Mouse (Mus musculus) CH12.LX (cell line): ENCODE measurements around the gene Camkk2. TPM values are rescaled to one million over a fixed set of nuclear protein-coding genes. Genes with fewer than 3 reads are reported as not detected.

Experiments used
- DNase-seq: peaks from one replicate; pipeline ENCODE4 v3.0.0-alpha.2; 2013; ENCODE audit errors: extremely low read depth
- H3K27ac ChIP-seq: 2 replicates; pipeline ENCODE4 v1.5.1; 2012; ENCODE audit warnings: low read depth, mild to moderate bottlenecking, control low read depth, moderate library complexity; ENCODE audit not compliant: insufficient read depth
- H3K27me3 ChIP-seq: replicated peaks from 2 replicates; pipeline ENCODE3; 2012; ENCODE audit warnings: inconsistent platforms
- H3K36me3 ChIP-seq, 2 experiments: replicated peaks in 1 of 2; 2 replicates each; pipeline versions ENCODE3 to v1.6.1; 2012; ENCODE audit warnings: inconsistent platforms in 1 of 2, low read length in 1 of 2, mild to moderate bottlenecking in 1 of 2, mixed read lengths in 1 of 2, moderate library complexity in 1 of 2; ENCODE audit not compliant: control insufficient read depth in 1 of 2, insufficient read depth in 1 of 2
- H3K4me1 ChIP-seq, 2 experiments: 2 replicates each; pipeline ENCODE4 v1.6.1; 2012; ENCODE audit warnings: inconsistent platforms in 1 of 2, moderate library complexity in 1 of 2; ENCODE audit not compliant: insufficient read depth in 2 of 2, control insufficient read depth in 1 of 2
- H3K4me2 ChIP-seq: 2 replicates; pipeline ENCODE4 v1.6.1; 2012; ENCODE audit warnings: low read depth, mild to moderate bottlenecking, control low read depth; ENCODE audit not compliant: poor library complexity, insufficient read depth, severe bottlenecking
- H3K4me3 ChIP-seq, 3 experiments: fragments of 150-350 bp in 1 of 3; sonication (generic) in 1 of 3; replicated peaks in 1 of 3; 2 replicates each; pipeline versions ENCODE3 to v1.5.1; 2011 to 2012; ENCODE audit warnings: low read depth in 2 of 3, low read length in 2 of 3, mild to moderate bottlenecking in 2 of 3, moderate library complexity in 2 of 3, control low read depth in 1 of 3, improper control_type of control experiment in 1 of 3, inconsistent platforms in 1 of 3, mixed read lengths in 1 of 3; ENCODE audit not compliant: poor library complexity in 1 of 3
- H3K79me2 ChIP-seq: replicated peaks from 2 replicates; pipeline ENCODE4 v1.6.1; 2012; ENCODE audit warnings: mild to moderate bottlenecking, moderate library complexity; ENCODE audit not compliant: control insufficient read depth, poor library complexity, insufficient read depth, severe bottlenecking; ENCODE audit errors: extremely low read depth
- H3K9ac ChIP-seq: 2 replicates; pipeline ENCODE4 v1.6.1; 2012; ENCODE audit warnings: low read depth, mild to moderate bottlenecking, control low read depth, moderate library complexity; ENCODE audit not compliant: insufficient read depth
- H3K9me3 ChIP-seq: replicated peaks from 2 replicates; pipeline ENCODE3; 2012; ENCODE audit warnings: low read length, inconsistent platforms, mixed read lengths
- CHD1 ChIP-seq: IDR thresholded peaks from 2 replicates; pipeline ENCODE4 v1.6.1; 2012; ENCODE audit warnings: low read depth, low read length, improper control_type of control experiment, inconsistent platforms
- ELF1 ChIP-seq: IDR thresholded peaks from 2 replicates; pipeline ENCODE4 v1.6.1; 2014; ENCODE audit warnings: low read depth, mild to moderate bottlenecking, inconsistent platforms, low read length, improper control_type of control experiment
- IRF4 ChIP-seq: IDR thresholded peaks from 2 replicates; pipeline ENCODE4 v1.6.1; 2014; ENCODE audit warnings: low read depth, mild to moderate bottlenecking, inconsistent platforms, low read length, improper control_type of control experiment
- KAT2A ChIP-seq: IDR thresholded peaks from 2 replicates; pipeline ENCODE4 v1.6.1; 2012; ENCODE audit warnings: low read length, improper control_type of control experiment, inconsistent platforms; ENCODE audit not compliant: insufficient replicate concordance
- MXI1 ChIP-seq: IDR thresholded peaks from 2 replicates; pipeline ENCODE4 v1.6.1; 2011; ENCODE audit warnings: mild to moderate bottlenecking, low read depth, low read length, improper control_type of control experiment
- POLR2A ChIP-seq: IDR thresholded peaks from 2 replicates; pipeline ENCODE4 v1.6.1; 2011; ENCODE audit warnings: low read depth, mild to moderate bottlenecking, improper control_type of control experiment, low read length
- RAD21 ChIP-seq: IDR thresholded peaks from 2 replicates; pipeline ENCODE4 v1.6.1; 2011; ENCODE audit warnings: low read depth, mild to moderate bottlenecking, low read length, improper control_type of control experiment, moderate library complexity
- RCOR1 ChIP-seq: conservative IDR thresholded peaks from 2 replicates; pipeline ENCODE4 v1.6.1; 2012; ENCODE audit warnings: low read depth, mild to moderate bottlenecking, inconsistent platforms, low read length, improper control_type of control experiment
- TBP ChIP-seq: conservative IDR thresholded peaks from 2 replicates; pipeline ENCODE4 v1.6.1; 2011; ENCODE audit warnings: low read depth, low read length, improper control_type of control experiment
- USF1 ChIP-seq: IDR thresholded peaks from 2 replicates; pipeline ENCODE4 v1.6.1; 2014; ENCODE audit warnings: low read depth, mild to moderate bottlenecking, inconsistent platforms, low read length, improper control_type of control experiment
- ZC3H11A ChIP-seq: IDR thresholded peaks from 2 replicates; pipeline ENCODE4 v1.6.1; 2012; ENCODE audit warnings: low read depth, mild to moderate bottlenecking, inconsistent platforms, low read length, improper control_type of control experiment
- ZMIZ1 ChIP-seq: IDR thresholded peaks from 2 replicates; pipeline ENCODE4 v1.6.1; 2012; ENCODE audit warnings: low read depth, mild to moderate bottlenecking, inconsistent platforms, low read length, improper control_type of control experiment
- dilution Hi-C: fragments of 300-500 bp; cut with MboI; formaldehyde crosslinking; loops from 2 replicates; pipeline ENCODE4 v1.14.3; 2020; ENCODE audit warnings: low sequenced_read_pairs; ENCODE audit not compliant: extremely low pct_unique_long_range_greater_than_20kb, extremely low pct_ligation_motif_present
- in situ Hi-C: fragments of 300-500 bp; cut with MboI; formaldehyde crosslinking; loops from 3 replicates; pipeline ENCODE4 v1.14.3; 2019; ENCODE audit warnings: low sequenced_read_pairs, low pct_ligation_motif_present, low pct_unique_long_range_greater_than_20kb, mixed read lengths
- polyA plus RNA-seq: library from polyadenylated mRNA; unstranded; fragments of >175 nt; gene quantifications from 2 replicates; pipeline ENCODE4 v1.2.1, GENCODE M21; 2012; ENCODE audit warnings: low read depth; ENCODE audit not compliant: insufficient read length
- total RNA-seq, 2 experiments: library from RNA; depleted of rRNA; stranded (reverse); fragments of 300-350 nt in 1 of 2; fragments of >200 nt in 1 of 2; gene quantifications; 2 replicates each; pipeline ENCODE4 v1.2.3; 2012 to 2014

Camkk2 gene
- total and polyA plus RNA-seq, 3 experiments = 8.6 to 12.7 (median 12.3) TPM

- Histone ChIP-seq H3K9ac (no peak overlapping the region), H3K27me3 (no peaks in the 10 kb centered on the region), H3K4me1 (peaks cover 0 to 17% of the 10 kb centered on the region in 2 experiments; a peak in 2 of 4 replicates), H3K9me3 (no peaks in the 10 kb centered on the region), H3K79me2 (no peaks in the 10 kb centered on the region), H3K4me3 (no peak overlapping the region), H3K27ac (no peak overlapping the region), H3K36me3 (peaks cover 0 to 14% of the 10 kb centered on the region in 2 experiments), H3K4me2 (no peak overlapping the region)
- dilution Hi-C loops = no loop called here
- in situ Hi-C loops = no loop called here
- no peak for DNase-seq
- TF ChIP-seq CHD1 (no peak), ZMIZ1 (no peak), ZC3H11A (no peak), IRF4 (no peak)
Measured at GRCm38 (mm10) chr5:122777322-122777721, 1.9 kb downstream of the Camkk2 start.

GRCm38 (mm10) chr5:122775646-122776286 is 3.4 kb downstream of the Camkk2 start:
- dilution Hi-C loops (no loop called here), in situ Hi-C loops (no loop called here)
- H3K4me3 ChIP-seq = no peak overlapping the region
- no peaks in the 10 kb centered on the region for H3K27me3 ChIP-seq
- no peaks in the 10 kb centered on the region for H3K79me2 ChIP-seq
- peaks cover 0 to 17% of the 10 kb centered on the region in 2 experiments for H3K36me3 ChIP-seq
- no peak overlapping the region for H3K9ac ChIP-seq
- H3K4me1 ChIP-seq = peaks cover 0 to 17% of the 10 kb centered on the region in 2 experiments; a peak in 2 of 4 replicates
- no peak for DNase-seq
- H3K27ac ChIP-seq = no peak overlapping the region
- no peaks in the 10 kb centered on the region for H3K9me3 ChIP-seq
- H3K4me2 ChIP-seq = no peak overlapping the region
- TF ChIP-seq POLR2A (no peak), MXI1 (no peak), RAD21 (no peak), ELF1 (no peak), RCOR1 (no peak), KAT2A (no peak), TBP (no peak), USF1 (no peak)
